Mouse (Mus musculus) lung, adult 2 months (tissue): ENCODE results near the gene Phf19.

Experiments
- CTCF ChIP-seq: fragments of 200-500 bp; IDR thresholded peaks from 2 replicates; pipeline ENCODE4 v1.5.1; 2011; ENCODE audit warnings: mild to moderate bottlenecking, low read length, control low read depth; ENCODE audit not compliant: insufficient read depth
- POLR2A ChIP-seq: fragments of 200-500 bp; IDR thresholded peaks from 2 replicates; pipeline ENCODE4 v1.6.1; 2011; ENCODE audit warnings: low read depth, mild to moderate bottlenecking, control low read depth, low read length, borderline replicate concordance; ENCODE audit errors: extremely low read depth

GRCm38 (mm10) chr2:34855265-34855664 is 58.6 kb downstream of the Phf19 start:
- TF ChIP-seq CTCF, result peak; percentile 51; the same call in 1 of the 2 replicates
- TF ChIP-seq POLR2A, result no peak
